In genomic region chr9:36898560-36898959, GRCm38 (mm10) we compare ENCODE assay signal across 18 mouse cellular contexts.
DNase-seq lines count a peak whose midpoint lies in the region; ATAC-seq lines count a peak whose summit lies in the region.
"Had no signal": no experiment of that assay in that cellular context is flagged by ENCODE, and none has a peak within 500 bp of the region (broad histone marks: within the 10 kb centered on the region; RNA-seq: fewer than 3 reads in every experiment).

No protein-coding gene starts in this region.

- H3K27ac ChIP-seq in liver, embryonic 12.5 days, result no peak overlapping the region
- H3K27ac ChIP-seq: embryonic facial prominence, embryonic 15.5 days; hindbrain, embryonic 10.5 days; limb, embryonic 15.5 days; macrophage; midbrain, embryonic 15.5 days; neural tube, embryonic 13.5 days had no signal

- DNase-seq in lung, adult 18-20 months, result peak; percentile 35 to 48
- DNase-seq in lung, postnatal 4 days, result no peak
- peak; percentile 67 for DNase-seq in brain, adult 2 months (ENCODE audit: low read depth, low spot score)
- DNase-seq in heart, adult 8-10 months (ENCODE audit: low spot score), result peak; percentile 77
- DNase-seq in lung, postnatal 25 days (ENCODE audit: low spot score), result peak; percentile 54
- no peak for DNase-seq in layer of hippocampus, postnatal 25 days (ENCODE audit: extremely low spot score in 1 of 2, low spot score in 1 of 2)
- DNase-seq: adrenal gland, postnatal 36 days; kidney, adult 11 months; thymus, postnatal 4 days had no signal

- 67% methylated on average over 3 of the region's 3 CpGs for WGBS in liver, embryonic 12.5 days (ENCODE audit: insufficient replicate concordance)

- ATAC-seq in granulocyte monocyte progenitor cell, adult 5-6 weeks (replicated peaks; ENCODE audit: poor library complexity, severe bottlenecking), result no peak
- ATAC-seq in liver, embryonic 12.5 days, result no peak
- ATAC-seq: forebrain, embryonic 16.5 days; midbrain, embryonic 15.5 days had no signal

- no peaks in the 10 kb centered on the region for H3K36me3 ChIP-seq in liver, embryonic 12.5 days
- H3K36me3 ChIP-seq: embryonic facial prominence, embryonic 15.5 days; limb, embryonic 15.5 days; midbrain, embryonic 15.5 days had no signal

- H3K4me1 ChIP-seq in liver, embryonic 12.5 days, result no peaks in the 10 kb centered on the region
- H3K4me1 ChIP-seq: embryonic facial prominence, embryonic 15.5 days; hindbrain, embryonic 10.5 days; limb, embryonic 15.5 days; midbrain, embryonic 15.5 days; neural tube, embryonic 13.5 days had no signal

- H3K9ac ChIP-seq in liver, embryonic 12.5 days, result no peak overlapping the region
- H3K9ac ChIP-seq: embryonic facial prominence, embryonic 15.5 days; limb, embryonic 15.5 days; midbrain, embryonic 15.5 days; neural tube, embryonic 13.5 days had no signal

- H3K4me2 ChIP-seq in liver, embryonic 12.5 days, result no peak overlapping the region
- H3K4me2 ChIP-seq: embryonic facial prominence, embryonic 15.5 days; limb, embryonic 15.5 days; midbrain, embryonic 15.5 days; neural tube, embryonic 13.5 days had no signal

- H3K9me3 ChIP-seq in liver, embryonic 12.5 days (replicated peaks), result no peaks in the 10 kb centered on the region
- H3K9me3 ChIP-seq: embryonic facial prominence, embryonic 15.5 days; hindbrain, embryonic 10.5 days; limb, embryonic 15.5 days; midbrain, embryonic 15.5 days; neural tube, embryonic 13.5 days had no signal

- H3K4me3 ChIP-seq in liver, embryonic 12.5 days, result no peak overlapping the region
- H3K4me3 ChIP-seq: embryonic facial prominence, embryonic 15.5 days; hindbrain, embryonic 10.5 days; limb, embryonic 15.5 days; midbrain, embryonic 15.5 days; neural tube, embryonic 13.5 days had no signal

- H3K27me3 ChIP-seq in liver, embryonic 12.5 days (replicated peaks), result no peaks in the 10 kb centered on the region
- H3K27me3 ChIP-seq: embryonic facial prominence, embryonic 15.5 days; limb, embryonic 15.5 days; midbrain, embryonic 15.5 days; neural tube, embryonic 13.5 days had no signal

Comparison
In these comparisons a context has a peak if more than half of its experiments do, and no peak if none do; other contexts are left out.
1. DNase-seq: peak in lung, adult 18-20 months (2 of 2), brain, adult 2 months (single experiment), heart, adult 8-10 months (single experiment) and lung, postnatal 25 days (single experiment); none in lung, postnatal 4 days (0 of 2) and layer of hippocampus, postnatal 25 days (0 of 2).